Mouse (Mus musculus): ENCODE measurements at regions not wholly inside any gene's neighbourhood (a gene's known extent, or its start where the extent isn't known, plus 50 kb on each side); places are given as distances from the start of the nearest gene placed in this dataset.

DNA sequence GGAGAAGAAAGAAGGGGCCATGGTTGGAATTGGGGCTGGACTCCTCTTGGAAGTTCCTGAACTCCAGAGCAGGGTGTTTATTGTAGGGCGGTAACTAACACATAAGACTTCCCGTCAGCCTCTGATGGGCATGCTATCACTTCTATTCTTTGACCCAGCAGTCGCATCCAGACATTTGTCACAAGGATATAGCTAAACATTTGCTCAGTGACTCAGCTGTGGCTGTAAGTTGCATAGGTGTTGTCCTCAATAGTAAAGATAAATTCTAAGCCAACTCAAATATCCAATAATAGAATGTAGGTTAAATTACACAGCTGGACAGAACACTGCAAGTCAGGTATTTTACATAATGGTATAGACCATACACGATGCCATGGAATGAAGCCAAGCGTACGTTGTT, 154.9 kb downstream of the Pfkfb3 start:
- no peaks in the 10 kb centered on the region for H3K36me3 ChIP-seq (ENCODE audit: control insufficient read depth, insufficient read depth)
- no peaks in the 10 kb centered on the region for H3K4me1 ChIP-seq (replicated peaks; ENCODE audit: control insufficient read depth, insufficient read depth, low read length)
- TF ChIP-seq CTCF (IDR thresholded peaks at IDR 0.05; ENCODE audit: low read depth), result no peak
- peak; percentile 74 for ATAC-seq
- H3K27me3 ChIP-seq (replicated peaks; ENCODE audit: control insufficient read depth, insufficient read depth, low read length), result no peaks in the 10 kb centered on the region
- 31% methylated on average over 6 of the region's 6 CpGs for WGBS
- H3K4me3 ChIP-seq (ENCODE audit: low read depth, low read length), result no peak overlapping the region
- peak overlapping the region; percentile 87 for H3K27ac ChIP-seq (ENCODE audit: low read depth, low read length)
- no peak overlapping the region for H3K9ac ChIP-seq (ENCODE audit: low read depth, low read length)
- H3K9me3 ChIP-seq (ENCODE audit: control insufficient read depth), result no peaks in the 10 kb centered on the region
- peak overlapping the region; percentile 24; the same call in 1 of the 2 replicates for H3K4me2 ChIP-seq (replicated peaks; ENCODE audit: low read depth)

DNA sequence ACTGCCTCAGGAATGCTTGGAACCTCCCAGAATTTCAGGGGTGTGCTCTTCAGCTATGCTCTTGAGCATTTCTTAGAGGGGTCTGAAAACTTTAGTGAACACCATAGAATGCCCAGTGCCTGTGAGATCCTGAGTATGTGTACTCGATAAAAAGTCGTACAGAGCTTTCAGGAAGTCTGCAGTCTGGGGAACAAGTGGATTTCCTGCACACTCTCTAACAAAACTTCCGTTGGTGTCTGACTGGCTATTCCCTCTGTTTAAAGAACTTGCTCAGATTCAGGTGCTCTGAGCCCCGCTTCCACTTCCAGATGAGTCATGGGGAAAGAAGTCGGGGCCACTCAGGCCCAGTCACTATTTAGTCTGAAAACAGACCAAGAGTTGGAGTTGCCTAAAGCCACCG, 155.5 kb downstream of the Pfkfb3 start:
- H3K27ac ChIP-seq (ENCODE audit: low read depth, low read length), result peak overlapping the region; percentile 87

DNA sequence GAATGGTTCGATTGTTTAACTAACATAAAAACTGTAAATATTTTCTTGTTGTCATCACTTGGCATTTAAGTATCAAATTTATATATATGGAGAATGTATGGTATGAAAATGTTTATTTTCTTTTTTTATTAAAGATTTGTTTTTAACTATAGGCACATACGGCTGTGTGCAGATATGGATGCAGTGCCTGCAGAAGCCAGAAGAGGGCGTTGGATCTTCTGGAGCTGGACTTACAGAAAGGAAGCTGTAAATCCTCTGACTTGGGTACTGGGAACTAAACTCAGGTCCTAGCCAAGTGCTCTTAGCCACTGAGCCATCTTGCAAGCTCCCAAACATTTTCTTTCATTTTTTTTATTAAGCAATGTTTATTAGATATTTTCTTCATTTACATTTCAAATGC, 157.0 kb downstream of the Pfkfb3 start:
- WGBS, result 82% methylated on average over 3 of the region's 3 CpGs
- Histone ChIP-seq H3K36me3 (ENCODE audit: control insufficient read depth, insufficient read depth) (no peaks in the 10 kb centered on the region), H3K4me1 (replicated peaks; ENCODE audit: control insufficient read depth, insufficient read depth, low read length) (no peaks in the 10 kb centered on the region), H3K9me3 (ENCODE audit: control insufficient read depth) (no peaks in the 10 kb centered on the region), H3K27me3 (replicated peaks; ENCODE audit: control insufficient read depth, insufficient read depth, low read length) (no peaks in the 10 kb centered on the region), H3K9ac (ENCODE audit: low read depth, low read length) (no peak overlapping the region), H3K4me3 (ENCODE audit: low read depth, low read length) (no peak overlapping the region), H3K27ac (ENCODE audit: low read depth, low read length) (no peak overlapping the region), H3K4me2 (replicated peaks; ENCODE audit: low read depth) (no peak overlapping the region)
- TF ChIP-seq CTCF (IDR thresholded peaks at IDR 0.05; ENCODE audit: low read depth), result peak; percentile 42
- no peak for ATAC-seq

More for the DNA sequence above, 155.5 kb downstream of the Pfkfb3 start:
- WGBS, result 38% methylated on average over 6 of the region's 6 CpGs
- peak overlapping the region; percentile 24; the same call in 1 of the 2 replicates for H3K4me2 ChIP-seq (replicated peaks; ENCODE audit: low read depth)
- no peak for ATAC-seq
- H3K36me3 ChIP-seq (ENCODE audit: control insufficient read depth, insufficient read depth), result no peaks in the 10 kb centered on the region
- H3K9ac ChIP-seq (ENCODE audit: low read depth, low read length), result no peak overlapping the region
- H3K27me3 ChIP-seq (replicated peaks; ENCODE audit: control insufficient read depth, insufficient read depth, low read length), result no peaks in the 10 kb centered on the region
- H3K4me1 ChIP-seq (replicated peaks; ENCODE audit: control insufficient read depth, insufficient read depth, low read length), result no peaks in the 10 kb centered on the region
- TF ChIP-seq CTCF (IDR thresholded peaks at IDR 0.05; ENCODE audit: low read depth), result no peak
- H3K4me3 ChIP-seq (ENCODE audit: low read depth, low read length), result no peak overlapping the region
- H3K9me3 ChIP-seq (ENCODE audit: control insufficient read depth), result no peaks in the 10 kb centered on the region

DNA sequence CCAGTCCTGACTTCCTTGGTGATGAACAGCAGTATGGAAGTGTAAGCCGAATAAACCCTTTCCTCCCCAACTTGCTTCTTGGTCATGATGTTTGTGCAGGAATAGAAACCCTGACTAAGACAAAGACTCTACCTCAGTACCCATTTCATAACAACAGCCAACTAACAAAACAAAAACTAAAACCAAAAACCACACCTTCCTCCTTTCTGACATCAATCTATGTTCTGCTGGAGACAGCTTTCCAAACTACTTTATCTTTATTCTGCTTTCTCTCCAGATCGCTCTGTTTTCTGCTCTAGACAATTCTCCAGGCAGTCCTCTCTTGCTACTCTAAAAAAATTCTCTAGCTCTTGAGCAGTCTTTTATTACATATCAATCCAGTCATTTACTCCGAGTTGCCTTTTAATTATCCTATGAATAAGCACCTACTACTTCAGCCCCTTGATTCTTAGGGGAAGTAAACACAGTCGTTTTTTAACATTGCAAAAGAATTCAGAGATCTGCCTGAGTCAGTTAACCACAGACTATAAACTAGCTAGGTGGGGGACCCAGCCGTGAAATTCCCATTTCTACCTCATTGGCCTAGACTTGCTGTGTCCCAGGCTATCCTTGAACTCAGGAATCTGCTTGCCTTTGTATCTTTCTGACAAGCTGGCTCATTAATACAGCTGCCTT, 159.1 kb downstream of the Pfkfb3 start:
- Histone ChIP-seq H3K27me3 (replicated peaks; ENCODE audit: control insufficient read depth, insufficient read depth, low read length) (no peaks in the 10 kb centered on the region), H3K9ac (ENCODE audit: low read depth, low read length) (no peak overlapping the region), H3K36me3 (ENCODE audit: control insufficient read depth, insufficient read depth) (no peaks in the 10 kb centered on the region), H3K4me2 (replicated peaks; ENCODE audit: low read depth) (no peak overlapping the region), H3K27ac (ENCODE audit: low read depth, low read length) (no peak overlapping the region), H3K9me3 (ENCODE audit: control insufficient read depth) (no peaks in the 10 kb centered on the region), H3K4me3 (ENCODE audit: low read depth, low read length) (no peak overlapping the region), H3K4me1 (replicated peaks; ENCODE audit: control insufficient read depth, insufficient read depth, low read length) (no peaks in the 10 kb centered on the region)
- WGBS, result 64% methylated on average over 4 of the region's 5 CpGs
- ATAC-seq, result no peak
- TF ChIP-seq CTCF (IDR thresholded peaks at IDR 0.05; ENCODE audit: low read depth), result no peak

DNA sequence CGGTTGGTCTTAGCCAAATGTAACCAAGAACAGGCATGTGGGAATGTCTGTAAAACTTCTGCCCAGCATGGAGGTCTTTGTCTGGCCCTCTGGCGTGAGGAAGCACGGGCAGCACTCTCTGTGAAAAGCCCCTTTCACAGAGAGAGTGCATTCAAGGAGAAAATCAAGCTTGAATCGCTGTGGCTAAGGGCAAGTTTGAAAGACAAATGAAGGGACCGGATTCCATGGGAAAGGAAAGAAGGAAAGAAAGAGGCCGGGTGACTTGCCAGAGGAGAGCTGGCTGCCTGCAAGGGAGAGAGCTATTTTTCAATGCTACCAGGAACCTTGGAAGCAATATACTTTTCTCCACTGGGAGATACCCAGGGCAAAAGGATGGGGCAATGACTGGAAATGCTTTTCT, 162.2 kb downstream of the Pfkfb3 start:
- Histone ChIP-seq H3K4me2 (replicated peaks; ENCODE audit: low read depth) (no peak overlapping the region), H3K9me3 (ENCODE audit: control insufficient read depth) (no peaks in the 10 kb centered on the region), H3K36me3 (ENCODE audit: control insufficient read depth, insufficient read depth) (no peaks in the 10 kb centered on the region), H3K4me3 (ENCODE audit: low read depth, low read length) (no peak overlapping the region), H3K27me3 (replicated peaks; ENCODE audit: control insufficient read depth, insufficient read depth, low read length) (no peaks in the 10 kb centered on the region), H3K4me1 (replicated peaks; ENCODE audit: control insufficient read depth, insufficient read depth, low read length) (no peaks in the 10 kb centered on the region), H3K27ac (ENCODE audit: low read depth, low read length) (no peak overlapping the region), H3K9ac (ENCODE audit: low read depth, low read length) (no peak overlapping the region)
- no peak for ATAC-seq
- 76% methylated on average over 6 of the region's 6 CpGs for WGBS
- no peak for TF ChIP-seq CTCF (IDR thresholded peaks at IDR 0.05; ENCODE audit: low read depth)

DNA sequence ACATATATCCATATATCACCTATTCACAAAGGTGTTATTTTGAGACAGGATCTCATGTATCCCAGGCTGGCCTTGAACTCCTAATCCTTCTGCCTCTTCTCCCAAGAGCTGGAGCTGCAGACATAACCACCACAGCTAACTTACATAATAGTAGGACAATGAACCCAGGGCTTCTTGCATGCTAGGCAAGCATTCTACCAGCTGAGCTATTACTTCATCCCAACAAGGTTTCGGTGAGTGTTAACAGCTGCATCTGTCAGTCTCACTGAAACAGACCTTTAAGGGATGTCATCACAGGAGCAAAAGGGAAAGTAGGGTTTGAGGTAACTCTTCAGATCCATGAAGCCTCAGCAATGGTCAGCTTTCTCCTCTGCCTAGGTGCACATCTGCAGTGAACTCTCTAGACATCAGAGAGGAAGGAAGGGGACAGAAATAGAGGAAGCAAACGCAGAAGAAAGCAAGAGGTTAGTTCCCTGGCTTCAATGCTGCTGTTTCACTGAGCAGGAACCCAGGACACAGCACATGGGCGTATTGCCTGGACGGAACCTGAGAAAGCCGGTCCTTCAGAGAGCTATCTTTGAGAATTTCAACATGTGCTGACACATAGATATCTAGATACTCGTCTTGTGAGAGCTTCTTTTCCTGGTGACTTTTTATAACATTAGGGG, 163.1 kb downstream of the Pfkfb3 start:
- 55% methylated on average over 6 of the region's 6 CpGs for WGBS
- Histone ChIP-seq H3K9ac (ENCODE audit: low read depth, low read length) (no peak overlapping the region), H3K4me1 (replicated peaks; ENCODE audit: control insufficient read depth, insufficient read depth, low read length) (no peaks in the 10 kb centered on the region)

More for the DNA sequence above, 163.1 kb downstream of the Pfkfb3 start:
- Histone ChIP-seq H3K27me3 (replicated peaks; ENCODE audit: control insufficient read depth, insufficient read depth, low read length) (no peaks in the 10 kb centered on the region), H3K9me3 (ENCODE audit: control insufficient read depth) (no peaks in the 10 kb centered on the region), H3K36me3 (ENCODE audit: control insufficient read depth, insufficient read depth) (no peaks in the 10 kb centered on the region), H3K4me2 (replicated peaks; ENCODE audit: low read depth) (no peak overlapping the region), H3K4me3 (ENCODE audit: low read depth, low read length) (no peak overlapping the region), H3K27ac (ENCODE audit: low read depth, low read length) (no peak overlapping the region)
- ATAC-seq, result no peak
- TF ChIP-seq CTCF (IDR thresholded peaks at IDR 0.05; ENCODE audit: low read depth), result no peak

Data from intestine, postnatal 0 days (tissue).